Mouse (Mus musculus) gastrocnemius, postnatal 14 days (tissue): ENCODE measurements around the gene Alg14. TPM values are rescaled to one million over a fixed set of nuclear protein-coding genes. Genes with fewer than 3 reads are reported as not detected.

ENCODE experiments used
- DNase-seq: peaks from one replicate; pipeline ENCODE4 v3.0.0; 2021; ENCODE audit warnings: mixed read lengths
- intact Hi-C: fragments of 180-260 bp; cut with DNase I; formaldehyde crosslinking; loops from one replicate; pipeline ENCODE4 v1.15.1; 2025; ENCODE audit warnings: low total_unique reads
- long read RNA-seq, 2 experiments: library from polyadenylated mRNA; stranded (forward); transcript quantifications; one replicate each; pipeline ENCODE4 v2.0.0; 2021
- total RNA-seq, 2 experiments: library from RNA; stranded (reverse); gene quantifications; 2 replicates each; pipeline ENCODE4 v1.2.3; 2021

Alg14 gene
- total RNA-seq, result 10 to 100 TPM in 1 of 2 experiments, 1 to 10 TPM in 1; 8.7 to 12.4 TPM
- long read RNA-seq, experiment 1, transcript Alg14-201 (4 exons, 2,037 nt), result major isoform, 6 of 11 reads
- long read RNA-seq, experiment 1, partial matches to known transcripts, result 3 of 11 reads
- long read RNA-seq, experiment 1, other reads (novel, unspliced or antisense), result 0 of 11 reads
- long read RNA-seq, experiment 2, transcript Alg14-201 (4 exons, 2,037 nt), result major isoform, 10 of 10 reads
- long read RNA-seq, experiment 2, partial matches to known transcripts, result 0 of 10 reads
- long read RNA-seq, experiment 2, other reads (novel, unspliced or antisense), result 0 of 10 reads

DNA sequence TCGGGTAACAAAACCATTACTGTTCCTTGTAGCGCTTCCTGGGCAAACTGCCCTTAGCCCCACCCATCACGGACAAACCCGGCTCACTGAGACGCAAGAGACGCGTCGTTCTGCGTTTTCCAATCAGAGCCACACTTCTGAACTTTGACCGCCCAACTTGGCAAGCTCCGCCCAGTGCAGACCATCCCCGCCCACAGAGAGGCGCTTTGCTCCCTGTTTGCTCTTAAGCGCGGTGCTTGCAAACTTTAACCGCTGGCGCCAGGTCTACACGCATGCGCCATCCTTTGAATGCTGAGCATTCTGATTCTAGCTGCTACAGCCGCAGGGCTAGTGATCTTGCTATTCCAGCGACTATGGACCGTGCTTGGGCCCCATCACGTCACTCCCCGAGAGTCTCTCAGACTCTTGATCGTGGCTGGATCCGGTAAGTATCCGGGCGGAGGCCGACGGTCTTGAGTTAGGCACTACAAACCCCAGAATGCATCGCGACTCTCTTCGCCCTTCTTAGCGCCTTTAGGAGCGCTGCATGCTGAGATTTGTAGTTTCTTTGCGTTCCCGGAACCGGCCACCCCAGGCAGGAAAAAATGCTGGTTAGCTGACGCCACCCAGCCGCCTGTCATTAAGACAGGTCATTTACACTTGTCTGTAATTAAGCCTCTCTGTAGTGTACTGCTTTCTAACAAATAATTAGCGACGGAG lies at the start of gene Alg14:
TSS of gene Alg14 (plus strand) at position 214 of the 699 bp plus-strand sequence.
- DNase-seq, result peak; percentile 97
- intact Hi-C loops, result no loop called here

DNA sequence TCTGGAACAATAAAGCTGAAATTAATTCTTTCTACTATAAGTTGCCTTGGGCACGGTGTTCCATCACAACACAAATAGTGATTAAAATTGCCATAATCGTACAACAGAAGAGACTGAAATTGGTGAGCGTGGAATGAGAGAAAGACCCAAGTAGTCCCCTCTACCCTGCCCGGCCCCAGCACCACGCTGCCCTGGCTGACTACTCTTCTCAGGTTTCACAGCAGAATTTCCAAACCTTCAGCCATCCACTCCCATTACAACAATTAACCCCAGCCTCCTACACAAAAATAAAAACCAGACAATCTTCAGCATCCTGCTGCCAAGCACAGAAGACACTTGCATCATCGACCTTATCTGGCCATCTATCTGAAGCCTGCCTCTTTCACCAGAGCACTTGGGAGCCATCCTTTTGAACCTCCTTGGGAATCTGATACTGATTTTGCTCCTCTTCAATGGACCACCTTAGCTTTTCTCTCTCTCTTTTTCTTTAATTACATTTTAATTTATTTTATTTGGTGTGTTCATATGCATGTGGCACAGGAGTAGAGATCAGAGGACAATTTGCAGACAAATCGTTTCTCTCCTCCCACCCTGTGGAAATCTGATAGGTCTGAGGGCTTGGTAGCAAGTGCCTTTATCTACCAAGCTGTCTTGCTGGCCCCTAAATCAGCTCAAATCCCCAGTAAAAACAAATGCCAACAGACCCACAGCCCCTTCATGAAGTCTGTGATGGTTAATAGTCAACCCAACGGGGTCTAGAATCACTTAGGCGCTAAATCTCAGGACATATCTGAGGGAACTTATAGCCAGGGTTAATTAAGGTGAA lies 49.2 kb upstream of the Alg14 start:
- intact Hi-C loops, result no loop called here
- DNase-seq, result no peak

DNA sequence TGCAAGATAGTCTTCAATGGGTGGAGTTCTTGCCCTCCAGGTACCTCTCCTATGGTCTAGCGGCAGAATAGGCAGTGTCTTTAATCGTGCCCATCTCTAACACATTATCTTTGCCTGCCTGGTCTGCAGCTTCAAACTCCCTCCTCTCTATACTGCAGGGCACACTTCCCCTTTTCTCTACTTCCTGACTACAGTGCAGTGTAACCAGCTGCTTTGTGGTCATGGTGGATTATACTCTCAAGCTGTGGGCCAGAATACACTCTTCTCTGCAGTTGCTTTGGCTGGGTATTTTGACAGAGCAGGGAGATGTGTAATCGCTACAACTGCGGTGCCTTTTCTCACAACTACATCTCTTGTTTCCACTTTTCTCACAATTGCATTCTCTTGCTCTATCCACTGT lies 48.6 kb upstream of the Alg14 start:
- no peak for DNase-seq
- intact Hi-C loops, result no loop called here

DNA sequence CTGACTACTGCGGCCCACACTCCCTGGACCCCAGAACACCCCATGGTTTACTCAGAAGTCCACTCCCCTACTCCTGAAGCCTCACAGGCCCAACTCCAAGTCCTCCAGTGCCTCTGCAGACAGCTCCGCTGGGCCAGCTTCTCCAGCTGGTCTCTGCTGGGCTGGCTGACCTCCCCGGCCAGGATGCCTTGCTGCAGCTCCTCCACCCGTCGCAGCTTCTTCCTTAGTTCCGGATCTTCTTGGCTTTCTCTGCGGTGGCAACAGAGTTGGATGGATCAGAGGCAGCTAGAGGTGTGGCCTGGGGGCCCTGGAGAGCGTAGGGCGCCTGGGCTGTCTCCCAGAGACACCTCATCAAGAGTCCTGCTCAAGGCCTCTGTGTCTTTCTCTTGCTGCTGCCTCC lies 41.5 kb upstream of the Alg14 start:
- peak; percentile 41 for DNase-seq
- intact Hi-C loops, result no loop called here

DNA sequence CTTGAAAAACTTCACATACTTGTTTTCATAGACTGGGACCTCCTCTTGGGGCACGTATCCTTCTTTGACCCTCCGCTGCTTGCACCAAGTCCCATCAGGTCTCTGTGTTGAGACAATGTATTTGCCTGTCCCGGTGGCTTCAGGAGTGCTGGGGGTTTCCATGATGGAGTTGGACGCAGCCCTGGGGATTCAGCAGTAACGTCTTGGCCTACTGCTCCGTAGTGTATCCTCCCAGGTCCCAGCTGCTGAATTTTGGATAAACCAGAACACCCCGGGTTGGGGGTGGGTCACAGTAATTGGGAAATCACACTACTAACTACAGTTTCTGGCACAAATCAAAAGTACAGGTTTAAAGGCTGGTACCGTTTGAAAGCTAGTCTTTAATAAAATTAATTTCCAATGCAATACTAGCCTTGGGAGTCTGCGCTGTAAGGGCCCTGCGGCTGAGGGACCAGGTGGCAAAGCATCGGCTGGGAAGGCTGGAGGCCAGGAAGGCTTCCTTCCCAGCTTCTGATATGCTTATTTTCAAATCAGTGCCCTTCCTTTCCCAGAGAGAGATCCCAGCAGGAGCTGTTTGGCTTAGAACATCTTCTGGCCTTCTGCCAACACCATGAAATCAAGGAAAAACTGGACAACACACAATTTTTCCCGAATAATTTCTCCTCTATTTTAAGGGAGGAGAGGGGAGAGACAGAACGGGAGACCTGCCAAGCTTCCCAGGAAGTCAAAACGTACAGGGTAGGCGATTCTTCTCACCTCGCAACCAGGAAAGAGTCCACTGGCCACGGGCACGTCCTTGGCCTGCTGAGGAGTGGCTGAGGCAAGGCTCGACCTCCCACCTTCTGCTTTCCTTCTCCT lies 40.8 kb upstream of the Alg14 start:
- intact Hi-C loops, result no loop called here

DNA sequence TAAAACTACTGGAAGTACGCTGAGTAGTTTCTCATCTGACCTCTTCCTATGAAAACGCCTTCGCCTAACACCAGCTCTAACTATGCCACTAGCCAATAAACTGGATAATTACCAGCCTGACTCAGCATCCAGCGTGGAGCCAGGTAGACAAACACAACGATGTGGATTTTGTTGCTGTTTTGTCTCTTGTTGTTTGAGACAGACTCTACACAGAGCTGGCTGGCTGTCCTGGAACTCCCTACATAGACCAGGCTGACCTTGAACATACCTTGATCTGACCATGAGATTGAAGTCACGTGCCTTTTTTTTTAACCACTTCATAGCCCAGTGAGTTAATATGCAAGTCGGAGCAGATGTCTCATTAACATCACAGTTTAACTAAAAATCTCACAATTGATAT lies 36.1 kb upstream of the Alg14 start:
- intact Hi-C loops, result no loop called here
- DNase-seq, result no peak

More for the DNA sequence above, 40.8 kb upstream of the Alg14 start:
- no peak for DNase-seq

DNA sequence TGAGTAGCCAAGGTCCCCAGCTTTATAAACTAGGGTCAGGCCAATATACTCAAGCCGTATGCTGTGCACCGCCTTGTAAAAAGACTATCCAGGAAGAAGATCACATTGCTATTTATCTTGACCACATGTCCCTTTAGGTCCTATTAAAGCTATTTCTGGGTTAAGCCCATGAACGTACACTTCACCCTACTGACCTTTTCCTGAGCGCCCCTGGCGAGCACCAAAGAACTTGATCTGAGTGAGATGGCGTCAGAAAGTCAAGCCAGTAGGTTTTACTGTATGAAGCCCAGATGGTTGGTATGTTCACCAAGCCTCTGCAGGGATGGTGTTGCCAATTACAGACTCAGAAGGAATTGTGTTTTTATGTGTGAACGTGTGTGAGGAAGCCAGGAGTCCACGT lies 35.4 kb upstream of the Alg14 start:
- DNase-seq, result no peak
- intact Hi-C loops, result no loop called here

DNA sequence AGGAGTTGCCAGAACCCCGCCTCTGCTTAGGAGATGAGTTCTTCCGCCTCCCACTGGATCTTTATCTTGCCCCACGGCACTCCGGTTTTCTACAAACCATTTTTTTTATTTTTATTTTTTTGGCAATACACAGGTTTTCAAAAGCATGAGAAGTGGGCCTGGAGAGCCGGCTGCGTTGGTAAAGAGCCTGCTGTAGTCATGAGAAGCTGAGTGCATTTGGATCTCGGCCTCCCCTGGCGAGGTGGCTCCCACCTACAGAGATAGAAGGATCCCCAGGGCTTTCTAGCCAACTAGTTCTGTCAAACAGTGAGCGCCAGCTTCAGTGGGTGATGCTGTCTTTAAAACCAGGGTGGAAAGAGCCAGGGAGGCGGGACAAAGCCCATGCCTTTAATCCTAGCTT lies 34.2 kb upstream of the Alg14 start:
- intact Hi-C loops, result no loop called here
- DNase-seq, result no peak

DNA sequence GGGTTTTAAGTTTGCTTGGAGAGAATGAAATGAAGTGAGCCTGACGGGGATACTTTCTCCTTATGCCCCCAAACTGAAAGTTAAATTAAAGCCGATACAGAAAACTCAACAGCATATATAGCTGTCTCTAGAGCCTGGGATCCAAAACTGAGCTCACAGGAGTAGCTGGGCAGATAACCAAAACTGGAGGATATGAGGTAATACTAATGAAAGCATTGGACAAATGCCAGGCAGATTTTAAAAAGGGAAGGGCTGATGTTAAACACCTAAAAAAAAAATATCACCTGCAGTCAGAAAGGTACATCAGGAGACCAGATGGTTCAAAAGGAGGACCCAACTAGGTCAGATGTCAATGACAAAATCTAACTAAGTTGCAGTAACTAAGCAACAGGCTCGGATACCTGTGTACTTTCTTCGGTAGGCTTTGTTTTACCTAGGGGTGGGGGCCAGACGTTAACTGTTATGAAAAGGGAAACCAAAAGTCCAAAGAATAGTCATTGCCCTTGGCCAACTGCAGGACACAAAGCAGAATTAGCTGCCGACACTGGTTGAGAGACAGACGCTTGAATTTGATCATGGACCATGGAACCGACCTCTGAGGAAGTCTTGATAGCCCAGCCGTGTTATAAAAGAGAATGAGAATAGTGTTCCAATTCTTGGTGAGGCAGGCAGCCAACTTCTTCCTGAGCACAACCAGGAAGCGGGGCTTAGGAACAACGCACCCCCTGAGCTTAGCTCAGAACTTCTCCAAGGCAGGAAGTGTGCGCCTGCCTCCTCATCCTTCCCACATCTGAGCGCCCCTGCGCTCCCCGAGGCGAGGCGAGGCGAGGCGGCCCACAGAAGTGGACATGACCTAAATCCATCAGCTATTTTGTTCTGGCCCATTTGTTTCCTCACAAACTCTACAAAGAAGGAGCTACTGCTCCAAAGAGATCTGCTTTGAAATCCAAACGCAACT lies 32.8 kb upstream of the Alg14 start:
- intact Hi-C loops, result no loop called here
- DNase-seq, result no peak

DNA sequence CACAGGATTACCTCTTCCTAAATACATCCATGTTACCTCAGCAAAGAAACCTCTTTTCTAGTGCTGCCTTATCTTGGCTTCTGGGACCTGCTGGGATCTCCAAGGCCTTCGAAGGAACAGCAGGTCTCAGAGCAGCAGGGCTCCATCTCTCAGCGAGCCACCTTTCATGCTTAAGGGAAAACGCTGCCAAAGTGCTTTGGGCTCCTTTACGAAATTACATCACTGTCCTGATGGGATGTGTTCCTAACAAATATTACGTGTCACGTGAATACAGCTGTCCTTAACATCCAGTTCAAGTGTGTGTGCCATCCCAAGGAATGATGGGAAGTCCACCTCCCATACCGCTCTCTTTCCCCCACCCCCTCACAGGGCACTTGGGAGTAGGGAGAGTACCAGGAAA lies 31.5 kb upstream of the Alg14 start:
- DNase-seq, result no peak
- intact Hi-C loops, result no loop called here

DNA sequence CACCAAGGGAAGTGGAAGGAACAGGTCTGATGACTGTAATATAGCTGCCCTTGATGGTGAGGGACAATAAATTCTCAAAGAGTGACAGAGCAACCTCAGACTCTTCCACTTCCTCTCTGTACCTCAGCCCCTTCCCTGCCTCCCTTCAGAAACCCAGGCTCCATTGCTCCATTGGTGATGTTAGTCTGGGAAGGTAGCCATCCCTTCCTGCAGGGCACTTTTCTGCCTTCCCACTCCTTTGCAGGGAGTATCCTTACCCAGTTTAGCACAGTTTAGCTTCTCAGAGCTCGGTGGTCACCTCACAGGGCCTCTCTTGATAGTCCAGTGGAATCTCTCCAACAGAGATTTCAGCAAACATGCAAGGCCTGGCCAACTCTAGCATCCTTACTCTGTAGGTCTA lies 30.7 kb upstream of the Alg14 start:
- no peak for DNase-seq
- intact Hi-C loops, result no loop called here

DNA sequence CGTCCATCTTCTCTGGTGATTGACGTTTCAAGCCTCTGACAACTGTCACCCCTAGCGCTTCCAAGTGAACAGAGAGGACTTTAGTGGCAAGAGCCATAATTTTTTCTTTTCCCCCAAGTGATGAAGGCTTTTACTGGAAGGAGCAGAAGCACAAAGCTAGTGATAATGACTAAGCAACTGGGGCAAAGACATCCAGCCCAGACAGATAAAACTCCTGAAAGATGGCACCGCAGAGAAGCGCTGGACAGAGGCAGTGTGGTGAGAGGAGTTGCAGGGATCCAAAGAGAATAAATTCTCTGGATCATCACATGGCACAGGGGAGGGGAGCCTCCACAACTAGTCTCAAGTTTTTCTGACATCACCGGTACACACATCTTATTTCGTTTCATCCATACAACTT lies 30.3 kb upstream of the Alg14 start:
- intact Hi-C loops, result no loop called here
- no peak for DNase-seq

DNA sequence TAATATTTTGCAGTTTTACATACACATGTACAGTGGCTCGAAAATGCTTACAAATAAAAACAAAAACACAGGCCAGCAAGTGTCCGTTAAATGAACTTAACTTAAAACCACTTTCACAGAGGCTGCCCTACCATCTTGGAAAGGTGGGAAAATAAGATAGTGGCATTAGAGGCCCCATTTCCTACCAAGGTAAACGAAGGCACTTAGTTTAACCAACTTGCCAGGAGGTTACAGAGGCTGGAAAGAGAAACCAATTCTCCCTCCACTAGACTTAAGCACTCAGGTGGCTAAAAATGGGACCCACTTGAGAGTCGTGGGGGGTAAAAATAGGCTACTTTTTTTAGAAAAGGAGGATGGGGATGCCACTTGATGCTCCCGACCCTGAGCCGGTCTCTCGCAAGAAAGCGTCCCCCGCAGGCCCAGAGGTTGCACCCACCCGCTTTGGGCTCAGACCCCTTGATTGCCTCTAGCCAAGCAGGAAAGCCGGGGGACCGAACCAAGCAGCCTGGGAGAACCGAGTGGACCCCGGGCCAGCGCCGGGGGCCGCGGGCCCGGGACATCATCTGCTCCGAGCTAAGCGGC lies 29.5 kb upstream of the Alg14 start:
- DNase-seq, result no peak
- intact Hi-C loops, result no loop called here

DNA sequence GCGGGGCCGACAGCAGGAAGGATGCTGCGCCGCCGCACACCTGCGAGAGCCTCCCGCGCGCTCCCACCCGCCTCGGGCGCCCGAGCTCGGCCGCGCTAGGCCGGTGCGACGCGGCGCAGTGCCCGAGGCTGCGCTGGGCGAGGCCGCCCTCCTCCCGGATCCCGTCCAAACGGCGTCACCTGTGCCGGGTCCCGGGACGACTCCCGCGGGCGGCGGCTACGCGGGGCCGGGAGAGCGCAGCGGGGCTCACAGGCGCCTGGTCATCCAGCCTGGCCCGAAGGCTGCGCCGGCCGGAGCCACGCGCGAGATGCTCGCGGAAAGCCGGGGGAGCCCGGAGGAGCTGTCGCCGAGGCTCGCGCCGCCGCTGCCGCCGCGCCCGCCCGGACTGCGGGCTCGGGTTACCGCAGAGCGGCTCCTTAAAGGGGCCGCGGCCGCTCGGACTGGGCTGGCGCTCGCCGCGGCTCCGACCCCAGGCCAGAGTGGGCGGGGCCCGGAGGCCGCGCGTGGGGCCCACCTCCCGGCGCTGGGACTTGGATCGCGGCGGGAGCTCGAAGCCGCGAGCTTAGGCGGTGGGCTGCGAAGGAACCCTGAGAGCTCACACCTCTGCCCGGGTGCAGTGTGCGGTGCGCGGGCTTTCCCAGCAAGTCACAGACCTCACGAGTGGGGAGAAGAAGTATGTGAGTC lies 28.9 kb upstream of the Alg14 start:
- intact Hi-C loops, result no loop called here

DNA sequence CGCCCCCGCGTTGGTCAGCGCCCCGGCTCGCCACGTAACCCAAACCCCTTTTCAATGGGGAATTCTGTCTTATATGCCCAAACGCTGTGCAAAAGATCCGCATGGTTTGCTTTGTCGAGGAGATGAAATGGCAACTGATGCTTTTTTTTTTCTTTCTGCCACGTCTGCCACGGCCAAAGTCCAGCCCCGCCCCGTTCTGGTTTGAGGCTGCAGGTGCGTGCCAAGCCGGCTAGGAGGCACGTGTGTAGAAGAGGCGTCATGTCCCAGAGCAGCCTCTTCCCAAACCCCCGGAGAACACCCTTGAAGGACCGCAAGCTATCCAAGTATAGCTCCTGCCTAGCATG lies 28.4 kb upstream of the Alg14 start:
- DNase-seq, result peak; percentile 52
- intact Hi-C loops, result no loop called here

More for the DNA sequence above, 28.9 kb upstream of the Alg14 start:
- peak; percentile 71 for DNase-seq

DNA sequence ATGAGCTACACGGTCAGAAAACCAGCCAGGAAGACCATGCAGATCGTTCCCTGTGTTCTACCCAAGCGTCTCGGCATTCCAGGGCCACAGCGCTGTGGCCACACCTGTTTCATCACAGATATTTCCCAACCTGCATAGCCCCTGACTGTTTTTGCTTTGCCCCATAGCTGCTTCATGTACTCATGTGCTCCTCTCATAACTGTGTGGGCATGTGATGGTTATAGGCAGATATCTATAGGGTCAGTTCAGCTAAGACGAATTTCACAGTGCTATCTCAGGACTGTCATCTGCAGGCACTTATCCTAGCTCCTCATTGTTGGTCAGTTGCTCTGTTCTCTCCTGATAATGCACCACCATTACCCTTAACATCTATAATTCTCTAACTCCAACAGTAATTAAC lies 27.3 kb upstream of the Alg14 start:
- no peak for DNase-seq
- intact Hi-C loops, result no loop called here

DNA sequence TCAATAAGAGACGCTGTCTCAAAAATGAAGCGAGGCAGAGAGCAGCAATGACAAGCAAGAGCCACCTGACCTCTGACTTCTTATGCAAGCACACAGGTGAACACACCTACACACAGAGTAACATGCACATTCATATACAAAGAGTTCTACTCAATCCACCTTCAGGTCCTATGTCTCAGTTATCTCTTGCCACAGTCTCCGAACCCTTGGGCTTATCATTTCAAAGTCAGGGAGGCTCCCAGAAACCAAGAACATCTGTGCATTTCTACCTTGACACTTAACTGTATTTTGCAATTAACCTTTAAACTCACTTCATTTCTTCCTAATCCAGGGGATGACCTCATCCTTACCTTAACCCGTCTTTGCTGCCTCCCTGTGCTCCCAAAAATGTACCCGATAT lies 24.3 kb upstream of the Alg14 start:
- intact Hi-C loops, result no loop called here
- no peak for DNase-seq

DNA sequence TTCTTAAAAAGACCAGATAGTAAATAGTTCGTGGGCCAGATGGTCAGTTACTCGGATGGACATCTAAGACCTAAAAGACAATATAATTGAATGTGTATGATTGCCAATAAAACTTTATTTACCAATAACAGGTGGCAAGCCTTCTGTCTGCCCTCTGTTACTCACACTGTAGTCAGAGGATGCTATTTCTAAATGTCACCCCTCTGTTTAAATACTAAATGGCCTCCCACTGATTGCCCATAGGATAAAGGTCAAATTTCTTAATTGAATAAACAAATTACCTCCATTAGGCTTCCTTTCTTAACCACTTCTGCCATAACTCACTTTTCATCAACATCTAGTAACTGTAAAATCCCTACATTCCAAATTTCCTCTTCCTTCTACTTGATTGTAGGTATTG lies 19.0 kb upstream of the Alg14 start:
- DNase-seq, result no peak
- intact Hi-C loops, result no loop called here
